ENCODE assay signal across 39 mouse cellular contexts in the genomic region with DNA sequence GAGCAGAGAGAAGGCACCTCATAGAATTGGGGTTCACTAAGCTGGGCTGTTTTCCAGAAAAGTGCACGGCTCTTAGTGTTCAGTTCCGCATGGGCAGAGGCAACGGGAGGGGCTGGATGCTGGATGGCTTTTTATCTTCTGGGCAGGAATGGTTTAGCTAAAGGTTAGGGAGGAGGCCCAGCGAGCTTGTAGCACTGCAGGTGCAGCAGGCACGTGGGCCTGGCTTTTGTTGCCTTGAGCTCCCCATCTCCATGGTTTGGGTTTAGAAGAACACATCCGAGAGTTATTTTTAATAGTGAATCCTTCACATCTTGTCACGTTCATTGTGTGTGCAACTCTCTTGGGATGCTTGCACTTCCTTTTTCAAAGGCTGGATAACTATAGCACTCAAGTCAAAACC. TPM values are rescaled to one million over a fixed set of nuclear protein-coding genes. Genes with fewer than 3 reads are reported as not detected.
"Had no signal": no experiment of that assay in that cellular context is flagged by ENCODE, and none has a peak within 500 bp of the region (broad histone marks: within the 10 kb centered on the region; RNA-seq: fewer than 3 reads in every experiment).

No protein-coding gene starts in this region.

- ATAC-seq: forebrain, embryonic 13.5 days; forebrain, embryonic 14.5 days; forebrain, embryonic 15.5 days; forebrain, embryonic 16.5 days; forebrain, postnatal 0 days had no signal

- H3K27me3 ChIP-seq: embryonic facial prominence, embryonic 12.5 days; embryonic facial prominence, embryonic 13.5 days; embryonic facial prominence, embryonic 15.5 days; forebrain, embryonic 13.5 days; forebrain, embryonic 15.5 days had no signal

- H3K4me3 ChIP-seq: embryonic facial prominence, embryonic 10.5 days; embryonic facial prominence, embryonic 12.5 days; embryonic facial prominence, embryonic 13.5 days; embryonic facial prominence, embryonic 15.5 days; erythroblast, embryonic 14.5 days; forebrain, embryonic 10.5 days; forebrain, embryonic 12.5 days; forebrain, embryonic 13.5 days; forebrain, embryonic 15.5 days; gastrocnemius, adult 2 months; heart, adult 2 months had no signal

- H3K4me1 ChIP-seq: embryonic facial prominence, embryonic 10.5 days; embryonic facial prominence, embryonic 12.5 days; embryonic facial prominence, embryonic 13.5 days; embryonic facial prominence, embryonic 15.5 days; forebrain, embryonic 10.5 days; forebrain, embryonic 12.5 days; forebrain, embryonic 13.5 days; forebrain, embryonic 15.5 days had no signal

- H3K36me3 ChIP-seq: forebrain, embryonic 12.5 days; forebrain, embryonic 15.5 days had no signal

- H3K4me2 ChIP-seq: embryonic facial prominence, embryonic 12.5 days; embryonic facial prominence, embryonic 13.5 days; embryonic facial prominence, embryonic 15.5 days; forebrain, embryonic 12.5 days; forebrain, embryonic 13.5 days; forebrain, embryonic 15.5 days had no signal

- H3K9ac ChIP-seq: embryonic facial prominence, embryonic 12.5 days; embryonic facial prominence, embryonic 13.5 days; embryonic facial prominence, embryonic 15.5 days; forebrain, embryonic 12.5 days; forebrain, embryonic 13.5 days; forebrain, embryonic 15.5 days; forebrain, postnatal 0 days had no signal

- H3K27ac ChIP-seq: embryonic facial prominence, embryonic 10.5 days; embryonic facial prominence, embryonic 12.5 days; embryonic facial prominence, embryonic 13.5 days; embryonic facial prominence, embryonic 15.5 days; forebrain, embryonic 10.5 days; forebrain, embryonic 12.5 days; forebrain, embryonic 13.5 days; forebrain, embryonic 15.5 days; gastrocnemius, adult 2 months; heart, adult 2 months had no signal

- H3K9me3 ChIP-seq: embryonic facial prominence, embryonic 10.5 days; embryonic facial prominence, embryonic 12.5 days; embryonic facial prominence, embryonic 13.5 days; embryonic facial prominence, embryonic 15.5 days; forebrain, embryonic 10.5 days; forebrain, embryonic 12.5 days; forebrain, embryonic 13.5 days; forebrain, embryonic 15.5 days had no signal

- DNase-seq: cerebellum, adult 2 months; cerebellum, adult 8-10 months; cerebellum, adult 9-10 months; cerebellum, adult 9-11 months; cerebellum, postnatal 10 days; cerebellum, postnatal 14 days; cerebellum, postnatal 25 days; cerebellum, postnatal 36 days; embryo, embryonic 11 days; forebrain, postnatal 0 days; gastrocnemius, adult 2 months; gastrocnemius, postnatal 10 days; gastrocnemius, postnatal 14 days; gastrocnemius, postnatal 25 days; gastrocnemius, postnatal 36 days; heart, adult 18-20 months; heart, adult 2 months had no signal

RNA-seq across cellular contexts. Expression of a gene that starts 53.0 kb away (rescaled TPM):
- total RNA-seq: common myeloid progenitor, adult 5-6 weeks; forebrain, postnatal 0 days; gastrocnemius, adult 18-20 months; gastrocnemius, adult 2 months; gastrocnemius, adult 8-10 months; gastrocnemius, postnatal 10 days; gastrocnemius, postnatal 14 days; gastrocnemius, postnatal 25 days; gastrocnemius, postnatal 36 days; gastrocnemius, postnatal 4 days; granulocyte monocyte progenitor cell, adult 5-6 weeks; heart, adult 18-20 months; heart, adult 2 months had no signal
- polyA plus RNA-seq: cerebellum, adult 2 months; cortical plate, adult 2 months; embryonic facial prominence, embryonic 10.5 days; embryonic facial prominence, embryonic 11.5 days; embryonic facial prominence, embryonic 12.5 days; embryonic facial prominence, embryonic 13.5 days; embryonic facial prominence, embryonic 14.5 days; erythroblast, embryonic 14.5 days; forebrain, embryonic 10.5 days; forebrain, embryonic 11.5 days; forebrain, embryonic 12.5 days; forebrain, embryonic 13.5 days; forebrain, embryonic 14.5 days; forebrain, embryonic 15.5 days; forebrain, embryonic 16.5 days; forebrain, postnatal 0 days; frontal cortex, adult 2 months; gonadal fat pad, adult 2 months; heart, adult 2 months had no signal
